Mouse (Mus musculus) liver, embryonic 16.5 days (tissue): Measurements from ENCODE around the gene Ipmk. TPM values are rescaled to one million over a fixed set of nuclear protein-coding genes. Genes with fewer than 3 reads are reported as not detected.

Source experiments
- ATAC-seq: fragments of 200-750 bp; cut with Nextera tagmentation; 2 replicates; pipeline ENCODE4 v1.8.0; 2017; ENCODE audit warnings: low read depth, mild to moderate bottlenecking, moderate number of reproducible peaks, moderate library complexity
- H3K27ac ChIP-seq: fragments of 300-500 bp; sonication (generic); 2 replicates; pipeline ENCODE4 v1.5.1; 2014; ENCODE audit warnings: mild to moderate bottlenecking, low read length
- H3K27me3 ChIP-seq: fragments of 300-500 bp; sonication (generic); 2 replicates; pipeline ENCODE4 v1.6.1; 2014; ENCODE audit warnings: low read depth, low read length, mixed read lengths; ENCODE audit not compliant: control insufficient read depth, insufficient read depth
- H3K36me3 ChIP-seq: fragments of 300-500 bp; sonication (generic); 2 replicates; pipeline ENCODE4 v1.6.1; 2014; ENCODE audit warnings: mild to moderate bottlenecking; ENCODE audit not compliant: control insufficient read depth, insufficient read depth
- H3K4me1 ChIP-seq: fragments of 300-500 bp; sonication (generic); 2 replicates; pipeline ENCODE4 v1.6.1; 2014; ENCODE audit warnings: low read depth, low read length, mixed read lengths; ENCODE audit not compliant: control insufficient read depth
- H3K4me2 ChIP-seq: fragments of 300-500 bp; sonication (generic); 2 replicates; pipeline ENCODE4 v1.6.1; 2014; ENCODE audit warnings: low read depth, low read length, mixed read lengths
- H3K4me3 ChIP-seq: fragments of 300-500 bp; sonication (generic); 2 replicates; pipeline ENCODE4 v1.5.1; 2014; ENCODE audit warnings: low read depth, mild to moderate bottlenecking, low read length
- H3K9ac ChIP-seq: fragments of 300-500 bp; sonication (generic); 2 replicates; pipeline ENCODE4 v1.6.1; 2014; ENCODE audit warnings: low read depth, low read length
- H3K9me3 ChIP-seq: fragments of 300-500 bp; sonication (generic); replicated peaks from 2 replicates; pipeline ENCODE4 v1.6.1; 2016; ENCODE audit warnings: low read length; ENCODE audit not compliant: control insufficient read depth
- WGBS: fragments of 180-500 bp; shearing (Covaris S2); extraction: QIAGEN DNeasy Blood & Tissue Kit; methylation state at CpG from one replicate; pipeline ENCODE4 v1.1.7; 2014; ENCODE audit not compliant: insufficient replicate concordance; 5-methylcytosine and 5-hydroxymethylcytosine counted together
- polyA plus RNA-seq: library from polyadenylated mRNA; unstranded; fragments of >200 nt; fragmentation: Nextera tagmentation; extraction: Ambion mirVana; gene quantifications from 2 replicates; pipeline ENCODE4 v1.2.1, GENCODE M21; 2015

Gene Ipmk
- polyA plus RNA-seq, 1 experiment from 2014 or later: 9.3 TPM

DNA sequence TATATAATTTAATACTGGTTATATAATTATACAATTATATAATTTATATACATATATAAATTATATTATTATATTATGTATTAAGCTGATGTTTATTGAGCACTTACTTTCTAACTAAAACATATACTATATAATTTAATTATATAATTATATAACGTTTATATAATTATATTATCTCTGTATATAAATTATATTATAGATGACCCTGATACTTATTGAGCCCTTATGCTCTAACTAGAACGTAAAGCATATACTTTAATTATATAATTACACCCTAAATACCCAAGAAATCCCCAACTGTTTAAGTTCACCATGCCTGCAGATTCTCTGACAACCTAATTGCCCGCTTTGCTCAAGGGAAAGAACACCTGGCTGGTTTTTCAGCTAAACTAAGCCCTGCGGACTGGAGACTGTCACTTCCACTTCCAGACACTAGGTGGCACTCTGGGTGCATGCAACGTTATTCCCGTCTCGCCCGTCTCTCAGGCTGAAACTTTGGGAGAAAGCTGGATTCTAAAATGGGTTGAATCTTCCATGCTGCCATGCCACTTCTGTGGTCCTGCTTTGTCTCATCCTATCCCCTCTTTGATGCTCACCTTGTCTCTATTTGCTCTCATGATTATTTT is 132.2 kb downstream of the Ipmk start:
- no peaks in the 10 kb centered on the region for H3K27me3 ChIP-seq
- H3K36me3 ChIP-seq: no peaks in the 10 kb centered on the region
- no peak overlapping the region for H3K4me3 ChIP-seq
- H3K9ac ChIP-seq: no peak overlapping the region
- WGBS: 9% methylated on average over 8 of the region's 8 CpGs
- H3K9me3 ChIP-seq: no peaks in the 10 kb centered on the region
- no peak overlapping the region for H3K4me2 ChIP-seq
- no peak for ATAC-seq
- H3K27ac ChIP-seq: no peak overlapping the region
- no peaks in the 10 kb centered on the region for H3K4me1 ChIP-seq

Other genes with a start within 250 kb of the Ipmk start
- 3.0 and 3.5 TPM in 2 replicates for gene Bicc1, start 188.1 kb upstream of the Ipmk start, polyA plus RNA-seq
- gene Tfam, start 109.5 kb upstream of the Ipmk start, polyA plus RNA-seq: 32.5 and 32.8 TPM in 2 replicates
- 6.5 and 6.6 TPM in 2 replicates for gene Ube2d1, start 62.5 kb upstream of the Ipmk start, polyA plus RNA-seq
- gene Cisd1, start 2.8 kb upstream of the Ipmk start, polyA plus RNA-seq: 61.9 and 69.4 TPM in 2 replicates